Mouse (Mus musculus) neural tube, embryonic 14.5 days (tissue): Measurements from ENCODE around the gene Arl1. TPM values are rescaled to one million over a fixed set of nuclear protein-coding genes. Genes with fewer than 3 reads are reported as not detected.
"Not testable (repeated sequence)": the region's sequence is repeated elsewhere in the genome, so short reads cannot be mapped to it uniquely, and the experiment has no call there.

Source experiments
- ATAC-seq: fragments of 200-750 bp; cut with Nextera tagmentation; 2 replicates; pipeline ENCODE4 v1.8.0; 2017; ENCODE audit warnings: low read depth, mild to moderate bottlenecking, moderate TSS enrichment, moderate library complexity
- H3K27ac ChIP-seq: fragments of 300-500 bp; sonication (generic); 2 replicates; pipeline ENCODE4 v1.5.1; 2014; ENCODE audit warnings: low read depth, mild to moderate bottlenecking, control low read depth, low read length, moderate library complexity, mixed read lengths
- H3K27me3 ChIP-seq: fragments of 300-500 bp; sonication (generic); 2 replicates; pipeline ENCODE4 v1.6.1; 2014; ENCODE audit warnings: low read length; ENCODE audit not compliant: control insufficient read depth, insufficient read depth
- H3K36me3 ChIP-seq: fragments of 300-500 bp; sonication (generic); 2 replicates; pipeline ENCODE4 v1.6.1; 2014; ENCODE audit warnings: low read length, mixed read lengths; ENCODE audit not compliant: control insufficient read depth, insufficient read depth
- H3K4me1 ChIP-seq: fragments of 300-500 bp; sonication (generic); 2 replicates; pipeline ENCODE4 v1.6.1; 2014; ENCODE audit warnings: low read length; ENCODE audit not compliant: control insufficient read depth, insufficient read depth
- H3K4me2 ChIP-seq: fragments of 300-500 bp; sonication (generic); 2 replicates; pipeline ENCODE4 v1.6.1; 2014; ENCODE audit warnings: mild to moderate bottlenecking, low read depth, low read length, control low read depth
- H3K4me3 ChIP-seq: fragments of 300-500 bp; sonication (generic); 2 replicates; pipeline ENCODE4 v1.5.1; 2014; ENCODE audit warnings: low read depth, low read length, control low read depth, mixed read lengths
- H3K9ac ChIP-seq: fragments of 300-500 bp; sonication (generic); replicated peaks from 2 replicates; pipeline ENCODE4 v1.6.1; 2014; ENCODE audit warnings: low read depth, mild to moderate bottlenecking, control low read depth, low read length, mixed read lengths
- H3K9me3 ChIP-seq: fragments of 300-500 bp; sonication (generic); 2 replicates; pipeline ENCODE4 v1.6.1; 2016; ENCODE audit warnings: low read length; ENCODE audit not compliant: control insufficient read depth
- WGBS: fragments of 180-500 bp; shearing (Covaris S2); extraction: QIAGEN DNeasy Blood & Tissue Kit; methylation state at CpG from one replicate; pipeline ENCODE4 v1.1.7; 2014; 5-methylcytosine and 5-hydroxymethylcytosine counted together
- polyA plus RNA-seq: library from polyadenylated mRNA; unstranded; fragments of >200 nt; fragmentation: Nextera tagmentation; extraction: Ambion mirVana; gene quantifications from 2 replicates; pipeline ENCODE4 v1.2.1, GENCODE M21; 2014

Arl1 gene
- polyA plus RNA-seq, 1 experiment from 2014 or later, result 148 TPM

DNA sequence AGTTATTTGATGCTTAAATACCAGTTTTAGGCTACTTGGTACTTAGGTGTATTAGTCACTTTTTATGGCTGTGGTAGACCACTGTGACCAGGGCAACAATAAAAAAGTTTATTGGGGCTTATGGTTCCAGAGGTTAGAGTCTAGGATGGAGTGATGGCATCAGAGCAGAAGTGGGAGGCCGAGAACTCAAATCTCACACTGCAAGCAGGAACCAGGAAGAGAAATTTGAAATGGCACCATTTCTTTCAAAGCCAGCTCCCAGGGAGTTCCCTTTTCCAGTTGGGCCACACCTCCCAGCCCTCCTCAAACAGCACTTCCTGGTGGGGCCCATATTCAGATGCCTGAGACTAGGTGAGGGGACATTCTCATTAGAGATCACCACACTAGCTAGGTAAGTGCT lies 9.2 kb downstream of the Arl1 start:
- Histone ChIP-seq H3K27ac (no peak overlapping the region), H3K4me3 (no peak overlapping the region), H3K9me3 (no peaks in the 10 kb centered on the region), H3K4me1 (no peaks in the 10 kb centered on the region), H3K36me3 (peaks cover 35% of the 10 kb centered on the region), H3K4me2 (no peak overlapping the region), H3K27me3 (no peaks in the 10 kb centered on the region), H3K9ac (no peak overlapping the region)
- WGBS, result 93% methylated on average over 1 of the region's 1 CpGs
- no peak for ATAC-seq

DNA sequence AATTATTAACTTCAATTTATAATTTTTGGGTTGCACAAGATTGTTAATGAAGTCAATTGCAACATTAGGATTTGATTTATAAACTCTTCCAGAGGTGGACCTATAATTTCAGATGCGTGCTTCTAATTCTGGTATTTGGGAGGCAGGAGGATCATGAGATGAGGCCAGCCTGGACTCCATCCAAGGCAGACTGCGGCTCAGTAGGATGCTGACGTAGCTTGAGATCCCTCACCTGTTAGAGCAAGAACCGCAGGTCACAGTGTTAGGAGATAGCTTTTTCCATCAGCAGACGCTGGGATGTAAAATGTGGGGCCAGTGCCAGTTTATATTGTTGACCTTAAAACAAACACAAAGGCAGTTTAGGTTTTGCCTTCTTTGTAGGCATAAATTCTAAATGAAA lies 10.1 kb downstream of the Arl1 start:
- H3K9ac ChIP-seq, result no peak overlapping the region
- no peak for ATAC-seq
- no peaks in the 10 kb centered on the region for H3K27me3 ChIP-seq
- no peak overlapping the region for H3K4me3 ChIP-seq
- 94% methylated on average over 5 of the region's 5 CpGs for WGBS
- no peaks in the 10 kb centered on the region for H3K9me3 ChIP-seq
- no peak overlapping the region for H3K27ac ChIP-seq
- no peaks in the 10 kb centered on the region for H3K4me1 ChIP-seq
- peaks cover 41% of the 10 kb centered on the region for H3K36me3 ChIP-seq
- no peak overlapping the region for H3K4me2 ChIP-seq

DNA sequence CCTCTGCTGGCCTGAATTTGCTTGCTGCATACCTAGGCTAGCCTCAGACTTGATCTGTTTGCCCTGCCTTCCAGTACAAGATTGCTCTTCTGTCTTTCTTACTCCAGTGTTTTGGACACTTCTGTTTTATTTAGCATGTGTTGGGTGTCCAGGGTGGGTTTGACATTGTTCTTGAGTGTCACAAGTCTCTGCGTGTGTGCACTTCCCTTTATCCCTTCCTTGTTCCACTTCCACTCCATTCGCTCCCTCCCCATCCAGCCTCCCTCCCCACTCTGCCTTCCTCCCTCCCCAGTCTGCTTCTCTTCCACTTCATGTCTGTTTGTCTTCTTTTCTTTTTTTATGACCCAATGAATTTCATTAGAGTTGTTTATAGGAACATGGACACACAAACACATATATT lies 10.8 kb downstream of the Arl1 start:
- no peak overlapping the region for H3K27ac ChIP-seq
- no peak overlapping the region for H3K4me2 ChIP-seq
- H3K9me3 ChIP-seq, result no peaks in the 10 kb centered on the region
- H3K27me3 ChIP-seq, result no peaks in the 10 kb centered on the region
- ATAC-seq, result no peak
- no peak overlapping the region for H3K4me3 ChIP-seq
- H3K36me3 ChIP-seq, result peaks cover 41% of the 10 kb centered on the region
- H3K9ac ChIP-seq, result no peak overlapping the region
- WGBS, result 82% methylated on average over 2 of the region's 2 CpGs
- H3K4me1 ChIP-seq, result no peaks in the 10 kb centered on the region

DNA sequence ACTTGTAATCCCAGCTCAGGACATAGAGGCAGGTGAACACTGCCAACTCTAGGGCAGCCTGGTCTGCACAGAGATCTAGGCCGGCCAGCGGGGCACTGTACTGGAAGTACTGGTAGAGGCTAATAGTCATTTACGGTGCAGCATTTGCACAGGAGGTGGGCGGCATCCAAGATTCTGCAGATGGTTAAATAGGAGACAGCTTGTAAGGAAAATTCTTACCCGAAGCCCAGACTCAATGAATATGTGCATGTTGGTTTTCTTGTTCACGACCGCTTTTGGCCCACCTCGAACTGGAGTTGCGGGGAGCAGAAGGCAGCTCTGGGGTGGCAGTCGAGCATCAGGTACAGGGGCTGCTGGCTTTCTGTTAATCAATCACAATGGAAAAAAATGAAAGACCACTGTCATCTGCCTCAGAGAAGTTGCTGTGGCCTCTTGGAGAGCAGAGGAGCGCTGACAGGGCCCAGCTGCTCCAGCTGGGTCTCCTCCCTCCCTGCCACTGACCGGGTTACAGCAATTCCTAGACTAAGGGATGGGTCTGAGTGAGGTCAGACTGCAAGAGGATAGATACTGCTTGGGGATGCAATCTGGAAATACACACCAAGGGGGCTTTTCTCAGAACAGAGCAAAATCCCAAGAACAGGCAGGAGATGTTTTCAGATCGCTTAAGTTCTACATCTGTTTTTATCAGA lies 31.0 kb downstream of the Arl1 start:
- Histone ChIP-seq H3K27me3 (no peaks in the 10 kb centered on the region), H3K4me3 (no peak overlapping the region), H3K36me3 (peaks cover 41% of the 10 kb centered on the region), H3K9me3 (no peaks in the 10 kb centered on the region), H3K4me2 (no peak overlapping the region), H3K27ac (no peak overlapping the region), H3K9ac (no peak overlapping the region), H3K4me1 (no peaks in the 10 kb centered on the region)
- ATAC-seq, result no peak
- WGBS, result 97% methylated on average over 13 of the region's 13 CpGs

GRCm38 (mm10) chr10:88765431-88766142 lies 34.9 kb downstream of the Arl1 start:
- Histone ChIP-seq H3K9ac (no peak overlapping the region), H3K4me3 (no peak overlapping the region), H3K4me2 (no peak overlapping the region), H3K4me1 (no peaks in the 10 kb centered on the region), H3K36me3 (peaks cover 41% of the 10 kb centered on the region), H3K9me3 (no peaks in the 10 kb centered on the region), H3K27me3 (no peaks in the 10 kb centered on the region), H3K27ac (no peak overlapping the region)
- ATAC-seq, result no peak
- WGBS, result 93% methylated on average over 15 of the region's 15 CpGs

DNA sequence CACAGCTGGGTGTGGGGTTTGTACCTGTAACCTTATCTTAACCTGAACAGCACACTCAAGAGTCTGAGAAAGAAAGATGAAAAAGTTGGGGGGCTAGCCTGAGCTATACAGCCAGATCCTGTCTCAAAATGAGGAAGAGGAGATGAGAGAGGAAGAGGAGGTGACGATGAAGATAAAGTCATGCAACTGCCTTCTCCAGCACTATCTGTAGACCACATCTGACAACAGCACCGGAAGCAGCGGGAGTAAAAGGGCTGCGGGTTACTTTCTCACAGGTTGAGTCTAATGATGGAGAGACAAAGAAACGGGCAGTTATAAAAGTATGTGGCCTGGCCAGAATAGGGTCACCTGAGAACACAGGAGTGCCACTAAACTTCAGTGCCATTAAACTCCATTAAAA lies 38.3 kb downstream of the Arl1 start:
- H3K27me3 ChIP-seq, result no peaks in the 10 kb centered on the region
- no peak for ATAC-seq
- H3K4me3 ChIP-seq, result no peak overlapping the region
- H3K36me3 ChIP-seq, result peaks cover 44% of the 10 kb centered on the region; the same call in 1 of the 2 replicates
- WGBS, result 92% methylated on average over 5 of the region's 5 CpGs
- no peak overlapping the region for H3K27ac ChIP-seq
- H3K9ac ChIP-seq, result no peak overlapping the region
- H3K9me3 ChIP-seq, result no peaks in the 10 kb centered on the region
- no peak overlapping the region for H3K4me2 ChIP-seq
- H3K4me1 ChIP-seq, result no peaks in the 10 kb centered on the region

- H3K4me2 ChIP-seq, result no peak overlapping the region
- no peak overlapping the region for H3K4me3 ChIP-seq
- no peak overlapping the region for H3K9ac ChIP-seq
- 98% methylated on average over 7 of the region's 7 CpGs for whole genome bisulfite sequencing
- H3K27ac ChIP-seq, result no peak overlapping the region
- no peak for ATAC-seq
- H3K9me3 ChIP-seq, result no peaks in the 10 kb centered on the region
- H3K4me1 ChIP-seq, result no peaks in the 10 kb centered on the region
- peaks cover 39% of the 10 kb centered on the region; the same call in 1 of the 2 replicates for H3K36me3 ChIP-seq
- no peaks in the 10 kb centered on the region for H3K27me3 ChIP-seq
These were observed 39.0 kb downstream of the Arl1 start for GRCm38 (mm10) chr10:88769676-88770075.

- H3K9ac ChIP-seq, ATAC-seq, H3K27me3 ChIP-seq, H3K4me3 ChIP-seq, H3K4me2 ChIP-seq, H3K27ac ChIP-seq, H3K9me3 ChIP-seq, H3K4me1 ChIP-seq: not testable (repeated sequence)
- H3K36me3 ChIP-seq, result peaks cover 27% of the 10 kb centered on the region
- WGBS, result 87% methylated on average over 5 of the region's 5 CpGs
These were observed 42.3 kb downstream of the Arl1 start for GRCm38 (mm10) chr10:88772965-88773364.

DNA sequence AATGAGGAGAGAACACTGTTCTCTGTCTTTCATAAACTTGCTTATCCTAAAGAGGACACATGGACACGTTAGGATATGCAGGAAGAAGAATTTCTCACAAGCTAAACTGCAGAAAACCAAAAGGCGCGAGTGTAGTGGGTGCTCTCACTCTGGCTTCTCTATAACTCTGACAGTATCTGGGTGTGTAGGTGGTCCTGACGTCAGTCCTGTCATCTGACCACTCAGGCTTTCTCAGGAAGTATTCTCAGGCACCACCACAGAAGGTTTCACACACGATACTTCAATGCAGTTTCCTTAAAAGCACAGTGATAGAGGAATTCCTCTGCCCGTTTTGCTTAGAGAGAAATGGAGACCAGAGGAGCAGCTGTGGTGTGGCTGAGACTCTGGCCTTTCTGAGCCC lies 45.5 kb downstream of the Arl1 start:
- Histone ChIP-seq H3K4me1 (no peaks in the 10 kb centered on the region), H3K36me3 (peaks cover 19% of the 10 kb centered on the region), H3K9me3 (no peaks in the 10 kb centered on the region), H3K4me2 (no peak overlapping the region), H3K4me3 (no peak overlapping the region), H3K27me3 (no peaks in the 10 kb centered on the region), H3K27ac (no peak overlapping the region), H3K9ac (no peak overlapping the region)
- WGBS, result 92% methylated on average over 6 of the region's 6 CpGs
- no peak for ATAC-seq
